In the genomic region with DNA sequence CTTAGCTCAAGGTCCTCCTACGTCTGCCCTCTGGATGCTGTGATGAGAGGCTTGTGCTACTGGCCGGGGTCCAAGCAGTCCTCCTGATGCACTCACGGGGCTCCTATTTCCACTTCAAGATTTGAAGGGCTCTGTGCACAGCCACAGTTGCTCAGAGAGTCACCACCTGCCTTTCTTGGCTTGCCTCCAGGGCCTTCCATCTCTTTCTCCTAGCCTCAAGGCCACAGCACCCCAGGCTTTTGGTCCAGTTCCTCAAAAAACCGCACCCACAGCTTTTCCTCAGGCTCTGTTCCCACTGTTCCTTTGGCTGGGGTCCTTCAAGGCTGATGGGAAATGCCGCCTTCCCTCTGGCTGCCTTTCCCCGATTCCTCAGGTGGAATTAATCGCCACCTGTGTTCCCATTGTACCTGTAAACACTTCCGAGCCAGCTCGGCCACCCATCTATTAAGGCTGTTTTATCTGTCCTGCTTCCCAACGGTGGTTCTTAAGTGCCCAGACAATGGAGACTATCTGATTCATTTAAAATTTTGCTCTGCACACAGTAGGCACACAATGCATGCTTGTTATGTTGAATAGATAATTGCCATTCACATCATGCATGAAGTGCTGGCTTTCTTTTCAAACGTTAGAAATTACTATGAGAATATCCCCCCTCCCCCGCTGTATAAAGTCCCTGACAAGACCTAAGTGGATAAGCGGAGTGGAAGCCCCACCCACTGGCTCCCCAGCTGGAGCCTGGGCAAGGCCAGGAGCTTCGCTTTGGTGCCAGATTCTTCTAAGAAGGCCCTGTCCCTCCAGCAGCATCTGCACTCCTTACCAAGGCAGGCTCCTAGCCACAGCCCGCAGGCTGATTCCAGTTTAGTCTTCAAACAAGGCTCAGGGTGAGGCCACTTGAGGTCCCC, we compare ENCODE assay signal across 7 mouse cellular contexts. TPM values are rescaled to one million over a fixed set of nuclear protein-coding genes. Genes with fewer than 3 reads are reported as not detected.
DNase-seq lines count a peak whose midpoint lies in the region; ATAC-seq and TF ChIP-seq lines count a peak whose summit lies in the region.

No protein-coding gene starts in this region.

- no peaks in the 10 kb centered on the region for H3K9me3 ChIP-seq in forebrain, embryonic 11.5 days (ENCODE audit: control insufficient read depth, low read length)
- no peaks in the 10 kb centered on the region for H3K9me3 ChIP-seq in intestine, postnatal 0 days (ENCODE audit: control insufficient read depth)

- DNase-seq in Muller cell, postnatal 12 days (ENCODE audit: inconsistent ontology term) = peak; percentile 85
- DNase-seq in adrenal gland, postnatal 10 days = peak; percentile 69
- DNase-seq in forebrain, embryonic 11.5 days (ENCODE audit: low spot score) = no peak
- DNase-seq in heart, postnatal 10 days = peak; percentile 78 to 90
- DNase-seq in lung, postnatal 14 days = peak; percentile 77

- ATAC-seq in forebrain, embryonic 11.5 days (replicated peaks; ENCODE audit: low FRiP score) = peak; percentile 39
- ATAC-seq in intestine, postnatal 0 days = no peak

- 23% methylated on average over 15 of the region's 15 CpGs for WGBS in forebrain, embryonic 11.5 days
- WGBS in intestine, postnatal 0 days = 33% methylated on average over 15 of the region's 15 CpGs

- no peak overlapping the region for H3K4me2 ChIP-seq in forebrain, embryonic 11.5 days (ENCODE audit: low read depth, low read length, severe bottlenecking)
- H3K4me2 ChIP-seq in intestine, postnatal 0 days (replicated peaks; ENCODE audit: low read depth) = no peak overlapping the region

- H3K36me3 ChIP-seq in forebrain, embryonic 11.5 days (ENCODE audit: control insufficient read depth, insufficient read depth, low read length) = no peaks in the 10 kb centered on the region
- H3K36me3 ChIP-seq in testis, adult 2 months (ENCODE audit: control insufficient read depth, insufficient read depth, low read length) = no peaks in the 10 kb centered on the region
- H3K36me3 ChIP-seq in intestine, postnatal 0 days (ENCODE audit: control insufficient read depth, insufficient read depth) = no peaks in the 10 kb centered on the region

- intact Hi-C loops in heart, postnatal 10 days (cut with DNase I) = no loop called here

- no peak overlapping the region for H3K4me3 ChIP-seq in forebrain, embryonic 11.5 days (ENCODE audit: low read depth, low read length)
- H3K4me3 ChIP-seq in testis, adult 2 months (ENCODE audit: control insufficient read depth, low read depth, low read length) = no peak overlapping the region
- H3K4me3 ChIP-seq in intestine, postnatal 0 days (ENCODE audit: low read depth, low read length) = no peak overlapping the region

- H3K4me1 ChIP-seq in forebrain, embryonic 11.5 days (replicated peaks; ENCODE audit: control insufficient read depth, insufficient read depth, low read length) = peaks cover 12% of the 10 kb centered on the region
- no peaks in the 10 kb centered on the region for H3K4me1 ChIP-seq in testis, adult 2 months (ENCODE audit: control insufficient read depth, insufficient read depth, low read length)
- H3K4me1 ChIP-seq in intestine, postnatal 0 days (replicated peaks; ENCODE audit: control insufficient read depth, insufficient read depth, low read length) = no peaks in the 10 kb centered on the region

- no peak for TF ChIP-seq POLR2A in testis, adult 2 months (IDR thresholded peaks at IDR 0.05; ENCODE audit: control insufficient read depth, low read depth, low read length)

- H3K27ac ChIP-seq in forebrain, embryonic 11.5 days (ENCODE audit: low read depth, low read length) = no peak overlapping the region
- 0 out of 2 replicates have a peak overlapping the region, but pooled peaks have one; percentile 33 for H3K27ac ChIP-seq in testis, adult 2 months (ENCODE audit: control insufficient read depth, insufficient read depth, low read depth, low read length)
- no peak overlapping the region for H3K27ac ChIP-seq in intestine, postnatal 0 days (ENCODE audit: low read depth, low read length)

- TF ChIP-seq CTCF in testis, adult 2 months (IDR thresholded peaks at IDR 0.05; ENCODE audit: control insufficient read depth, insufficient read depth, insufficient replicate concordance, low read depth, low read length) = no peak
- no peak for TF ChIP-seq CTCF in intestine, postnatal 0 days (IDR thresholded peaks at IDR 0.05; ENCODE audit: low read depth)

- H3K27me3 ChIP-seq in forebrain, embryonic 11.5 days (ENCODE audit: control insufficient read depth, insufficient read depth, low read length) = no peaks in the 10 kb centered on the region
- H3K27me3 ChIP-seq in testis, adult 2 months (ENCODE audit: control insufficient read depth, insufficient read depth, low read length) = no peaks in the 10 kb centered on the region
- H3K27me3 ChIP-seq in intestine, postnatal 0 days (replicated peaks; ENCODE audit: control insufficient read depth, insufficient read depth, low read length) = no peaks in the 10 kb centered on the region

- H3K9ac ChIP-seq in forebrain, embryonic 11.5 days (ENCODE audit: low read length) = no peak overlapping the region
- H3K9ac ChIP-seq in intestine, postnatal 0 days (ENCODE audit: low read depth, low read length) = no peak overlapping the region

RNA-seq across cellular contexts. Expression of gene Lemd2, which starts 36.5 kb away (rescaled TPM):
- total RNA-seq in adrenal gland, postnatal 10 days (2021) = 10 to 100 TPM; 42.5 to 51.3 TPM
- polyA plus RNA-seq in forebrain, embryonic 11.5 days (2014; fragmentation: Nextera tagmentation; extraction: Ambion mirVana) = 18.1 and 27.8 TPM in 2 replicates
- total RNA-seq in heart, postnatal 10 days (2021) = 10 to 100 TPM; 32.3 to 32.6 TPM
- polyA plus RNA-seq in testis, adult 2 months (2012; rRNA removed) = 40.5 and 46.0 TPM in 2 replicates
- 9.9 and 10.1 TPM in 2 replicates for polyA plus RNA-seq in intestine, postnatal 0 days (2015; fragmentation: Nextera tagmentation; extraction: Ambion mirVana)
